Mouse (Mus musculus) midbrain, embryonic 15.5 days (tissue): ENCODE measurements around the gene Hyal1. TPM values are rescaled to one million over a fixed set of nuclear protein-coding genes. Genes with fewer than 3 reads are reported as not detected.

Source experiments
- ATAC-seq: fragments of 200-750 bp; cut with Nextera tagmentation; replicated peaks from 2 replicates; pipeline ENCODE4 v1.8.0; 2017; ENCODE audit warnings: moderate TSS enrichment
- H3K27ac ChIP-seq: fragments of 300-500 bp; sonication (generic); 2 replicates; pipeline ENCODE4 v1.5.1; 2015; ENCODE audit warnings: mild to moderate bottlenecking, inconsistent platforms
- H3K27me3 ChIP-seq: fragments of 300-500 bp; sonication (generic); replicated peaks from 2 replicates; pipeline ENCODE4 v1.6.1; 2015; ENCODE audit warnings: inconsistent platforms
- H3K36me3 ChIP-seq: fragments of 300-500 bp; sonication (generic); replicated peaks from 2 replicates; pipeline ENCODE4 v1.6.1; 2015; ENCODE audit warnings: inconsistent platforms
- H3K4me1 ChIP-seq: fragments of 300-500 bp; sonication (generic); 2 replicates; pipeline ENCODE4 v1.6.1; 2015; ENCODE audit warnings: inconsistent platforms
- H3K4me2 ChIP-seq: fragments of 300-500 bp; sonication (generic); 2 replicates; pipeline ENCODE4 v1.6.1; 2015; ENCODE audit warnings: inconsistent platforms, mild to moderate bottlenecking, moderate library complexity
- H3K4me3 ChIP-seq: fragments of 300-500 bp; sonication (generic); 2 replicates; pipeline ENCODE4 v1.5.1; 2015; ENCODE audit warnings: mild to moderate bottlenecking, inconsistent platforms
- H3K9ac ChIP-seq: fragments of 300-500 bp; sonication (generic); 2 replicates; pipeline ENCODE4 v1.6.1; 2015; ENCODE audit warnings: mild to moderate bottlenecking, inconsistent platforms
- H3K9me3 ChIP-seq: fragments of 300-500 bp; sonication (generic); 2 replicates; pipeline ENCODE4 v1.6.1; 2016; ENCODE audit warnings: inconsistent platforms
- WGBS: fragments of 180-500 bp; shearing (Covaris S2); methylation state at CpG from one replicate; pipeline ENCODE4 v1.1.7; 2015; ENCODE audit warnings: mixed read lengths; 5-methylcytosine and 5-hydroxymethylcytosine counted together
- polyA plus RNA-seq: library from polyadenylated mRNA; unstranded; fragments of >200 nt; fragmentation: Nextera tagmentation; extraction: Ambion mirVana; gene quantifications from 2 replicates; pipeline ENCODE4 v1.2.1, GENCODE M21; 2015

Hyal1 gene
- polyA plus RNA-seq, 1 experiment from 2014 or later, result 9.5 TPM

- peak; percentile 3; the same call in 1 of the 2 replicates for ATAC-seq
- 5% methylated on average over 14 of the region's 14 CpGs for WGBS
- H3K4me3 ChIP-seq, result peak overlapping the region; percentile 2; the same call in 1 of the 2 replicates
Measured at GRCm38 (mm10) chr9:107629901-107630425, 53.2 kb downstream of the Hyal1 start.

DNA sequence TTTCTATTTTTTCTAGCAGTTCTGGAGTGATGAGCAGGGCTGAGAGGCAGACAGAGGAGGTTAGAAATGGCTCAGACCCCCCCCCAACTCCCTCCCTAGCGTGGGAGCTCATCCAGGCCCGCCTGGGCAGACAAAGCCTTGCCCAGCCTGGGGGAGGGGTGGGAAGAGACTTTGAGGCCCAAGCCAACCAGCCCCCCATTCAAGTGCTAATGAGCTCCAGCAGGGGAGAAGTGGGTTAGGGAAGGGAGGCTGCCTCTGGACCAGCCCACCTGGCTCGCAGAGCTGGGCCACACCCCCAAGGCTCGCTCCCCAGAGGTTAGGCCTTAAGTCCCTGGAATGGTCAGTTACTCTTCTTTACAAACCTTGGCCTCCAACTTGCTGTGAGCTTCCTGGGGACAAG, 53.8 kb downstream of the Hyal1 start:
- H3K4me3 ChIP-seq, result peak overlapping the region; percentile 2; the same call in 1 of the 2 replicates
- H3K27ac ChIP-seq, result peak overlapping the region; percentile 92
- ATAC-seq, result peak; percentile 7
- H3K4me1 ChIP-seq, result peaks cover 91% of the 10 kb centered on the region
- peak overlapping the region; percentile 97 for H3K4me2 ChIP-seq
- no peaks in the 10 kb centered on the region for H3K36me3 ChIP-seq
- no peaks in the 10 kb centered on the region for H3K9me3 ChIP-seq
- 3% methylated on average over 4 of the region's 4 CpGs for WGBS
- H3K27me3 ChIP-seq, result no peaks in the 10 kb centered on the region
- H3K9ac ChIP-seq, result peak overlapping the region; percentile 3; the same call in 1 of the 2 replicates

More at GRCm38 (mm10) chr9:107629901-107630425, 53.2 kb downstream of the Hyal1 start:
- Histone ChIP-seq H3K4me2 (peak overlapping the region; percentile 97), H3K36me3 (no peaks in the 10 kb centered on the region), H3K4me1 (peaks cover 91% of the 10 kb centered on the region), H3K27me3 (no peaks in the 10 kb centered on the region), H3K9ac (peak overlapping the region; percentile 3; the same call in 1 of the 2 replicates), H3K9me3 (no peaks in the 10 kb centered on the region), H3K27ac (peak overlapping the region; percentile 92)

Other genes with a start within 250 kb of the Hyal1 start
- 20.1 and 21.1 TPM in 2 replicates for gene Hemk1, start 238.6 kb upstream of the Hyal1 start, polyA plus RNA-seq
- gene 6430571L13Rik, start 236.3 kb upstream of the Hyal1 start, polyA plus RNA-seq, result 9.7 TPM in 2 replicates
- 10.2 and 10.3 TPM in 2 replicates for gene Cacna2d2, start 177.3 kb upstream of the Hyal1 start, polyA plus RNA-seq
- 48.0 and 50.5 TPM in 2 replicates for gene Tmem115, start 43.0 kb upstream of the Hyal1 start, polyA plus RNA-seq
- gene Cyb561d2, start 34.7 kb upstream of the Hyal1 start, polyA plus RNA-seq, result 45.1 and 45.7 TPM in 2 replicates
- gene Nprl2, start 34.7 kb upstream of the Hyal1 start, polyA plus RNA-seq, result 78.4 and 81.6 TPM in 2 replicates
- gene Zmynd10, start 29.6 kb upstream of the Hyal1 start, polyA plus RNA-seq, result 4.6 TPM in 2 replicates
- 44.4 and 45.3 TPM in 2 replicates for gene Rassf1, start 25.4 kb upstream of the Hyal1 start, polyA plus RNA-seq
- 123 and 125 TPM in 2 replicates for gene Tusc2, start 13.7 kb upstream of the Hyal1 start, polyA plus RNA-seq
- 82.9 and 88.7 TPM in 2 replicates for gene Hyal2, start 9.0 kb upstream of the Hyal1 start, polyA plus RNA-seq
- gene Naa80, start 2.0 kb downstream of the Hyal1 start, polyA plus RNA-seq, result 21.4 and 23.1 TPM in 2 replicates
- gene Hyal3, start 3.9 kb downstream of the Hyal1 start, polyA plus RNA-seq, result 1.8 TPM in 2 replicates
- gene Ifrd2, start 10.7 kb downstream of the Hyal1 start, polyA plus RNA-seq, result 14.5 and 16.9 TPM in 2 replicates
- gene Sema3b, start 32.3 kb downstream of the Hyal1 start, polyA plus RNA-seq, result 4.3 and 4.9 TPM in 2 replicates
- 299 and 386 TPM in 2 replicates for gene Gnai2, start 58.4 kb downstream of the Hyal1 start, polyA plus RNA-seq
- gene Slc38a3, start 92.6 kb downstream of the Hyal1 start, polyA plus RNA-seq, result 31.8 and 40.4 TPM in 2 replicates
- gene Gnat1, start 102.8 kb downstream of the Hyal1 start, polyA plus RNA-seq, result 2.1 and 2.2 TPM in 2 replicates
- 26.0 and 31.2 TPM in 2 replicates for gene Sema3f, start 133.5 kb downstream of the Hyal1 start, polyA plus RNA-seq
- 280 and 292 TPM in 2 replicates for gene Rbm5, start 194.1 kb downstream of the Hyal1 start, polyA plus RNA-seq